Mouse (Mus musculus): ENCODE measurements at regions not wholly inside any gene's neighbourhood (a gene's known extent, or its start where the extent isn't known, plus 50 kb on each side); places are given as distances from the start of the nearest gene placed in this dataset.

DNA sequence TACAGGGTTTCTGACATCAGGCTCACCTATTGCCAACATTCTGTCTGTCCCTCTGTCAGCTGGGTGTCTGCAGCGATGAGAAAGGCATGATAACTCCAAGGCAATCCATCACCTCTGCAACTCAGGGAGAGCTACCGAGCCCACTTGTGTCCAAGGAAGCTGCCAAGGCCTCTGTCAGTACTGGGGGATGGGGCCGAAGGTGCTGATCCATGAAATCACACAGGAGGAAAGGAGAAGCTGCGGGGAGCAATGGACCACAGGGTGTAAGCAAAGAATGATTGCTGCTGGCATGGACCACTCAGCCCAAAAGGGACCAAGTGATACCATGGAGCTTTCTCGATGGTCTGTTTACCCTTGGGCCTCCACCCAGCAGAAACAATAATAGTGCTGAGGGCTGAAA is 67.5 kb upstream of the Mid1ip1 start:
- no peak for DNase-seq (ENCODE audit: low spot score)

DNA sequence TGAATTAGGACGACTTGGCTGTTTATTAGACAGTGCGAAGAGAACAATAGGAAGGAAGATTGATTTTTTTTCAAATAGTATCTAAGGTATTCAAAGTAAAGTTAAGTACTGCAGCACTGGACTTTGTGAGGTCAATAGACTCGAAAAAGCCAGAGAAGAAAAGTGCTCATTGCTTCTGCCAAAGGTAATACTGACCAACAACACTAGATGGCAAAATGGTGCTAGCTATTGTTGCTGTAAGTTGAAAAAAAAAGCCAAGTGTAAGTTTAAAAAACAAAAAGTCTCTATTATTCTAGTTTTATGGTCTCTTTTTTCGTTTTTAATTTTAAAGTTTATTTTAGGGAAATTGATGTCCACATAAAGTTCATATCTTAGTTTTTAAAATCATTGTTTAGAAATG is 63.9 kb upstream of the Mid1ip1 start:
- DNase-seq (ENCODE audit: low spot score) = peak; percentile 32
